Mouse (Mus musculus) spleen, adult 2 months (tissue): ENCODE measurements at regions not wholly inside any gene's neighbourhood (a gene's known extent, or its start where the extent isn't known, plus 50 kb on each side); places are given as distances from the start of the nearest gene placed in this dataset.

Experiments
- DNase-seq, 2 experiments: peaks; one replicate each; pipeline versions ENCODE4 v3.0.0 to v3.0.0-alpha.2; 2012 to 2021; ENCODE audit warnings: low spot score in 2 of 2, low read depth in 1 of 2
- H3K27ac ChIP-seq: fragments of 200-500 bp; 2 replicates; pipeline ENCODE4 v1.5.1; 2012; ENCODE audit warnings: low read length, inconsistent platforms; ENCODE audit not compliant: insufficient read depth
- H3K27me3 ChIP-seq: fragments of 200-500 bp; 2 replicates; pipeline ENCODE4 v1.6.1; 2012; ENCODE audit warnings: mild to moderate bottlenecking, moderate library complexity, low read length, inconsistent platforms; ENCODE audit not compliant: control insufficient read depth, insufficient read depth
- H3K36me3 ChIP-seq: fragments of 200-500 bp; 2 replicates; pipeline ENCODE4 v1.6.1; 2012; ENCODE audit warnings: mild to moderate bottlenecking, low read length, inconsistent platforms; ENCODE audit not compliant: control insufficient read depth, insufficient read depth
- H3K4me1 ChIP-seq: fragments of 200-500 bp; 2 replicates; pipeline ENCODE4 v1.6.1; 2011; ENCODE audit warnings: inconsistent platforms; ENCODE audit not compliant: control insufficient read depth, insufficient read depth, insufficient read length
- H3K4me3 ChIP-seq: fragments of 200-500 bp; 2 replicates; pipeline ENCODE4 v1.5.1; 2011; ENCODE audit warnings: mild to moderate bottlenecking, inconsistent platforms; ENCODE audit not compliant: insufficient read depth, insufficient read length; ENCODE audit errors: extremely low read depth
- CTCF ChIP-seq: fragments of 200-500 bp; IDR thresholded peaks from 2 replicates; pipeline ENCODE4 v1.5.1; 2011; ENCODE audit warnings: mild to moderate bottlenecking, inconsistent platforms; ENCODE audit not compliant: insufficient read depth, insufficient read length, insufficient replicate concordance; ENCODE audit errors: extremely low read depth
- POLR2A ChIP-seq: fragments of 200-500 bp; IDR thresholded peaks from 2 replicates; pipeline ENCODE4 v1.6.1; 2011; ENCODE audit warnings: low read depth, low read length, inconsistent platforms
- WGBS: fragments of 180-500 bp; shearing (Covaris S2); methylation state at CpG from one replicate; pipeline ENCODE4 v1.1.7; 2018; 5-methylcytosine and 5-hydroxymethylcytosine counted together

- Histone ChIP-seq H3K27me3 (no peaks in the 10 kb centered on the region), H3K4me1 (no peaks in the 10 kb centered on the region), H3K36me3 (no peaks in the 10 kb centered on the region), H3K27ac (no peak overlapping the region), H3K4me3 (no peak overlapping the region)
- no peak for DNase-seq
- WGBS, result 92% methylated on average over 15 of the region's 15 CpGs
- TF ChIP-seq POLR2A, result no peak
- no peak for TF ChIP-seq CTCF
Measured at GRCm38 (mm10) chr14:118388061-118388460, 121.3 kb downstream of the Gm9376 start.

DNA sequence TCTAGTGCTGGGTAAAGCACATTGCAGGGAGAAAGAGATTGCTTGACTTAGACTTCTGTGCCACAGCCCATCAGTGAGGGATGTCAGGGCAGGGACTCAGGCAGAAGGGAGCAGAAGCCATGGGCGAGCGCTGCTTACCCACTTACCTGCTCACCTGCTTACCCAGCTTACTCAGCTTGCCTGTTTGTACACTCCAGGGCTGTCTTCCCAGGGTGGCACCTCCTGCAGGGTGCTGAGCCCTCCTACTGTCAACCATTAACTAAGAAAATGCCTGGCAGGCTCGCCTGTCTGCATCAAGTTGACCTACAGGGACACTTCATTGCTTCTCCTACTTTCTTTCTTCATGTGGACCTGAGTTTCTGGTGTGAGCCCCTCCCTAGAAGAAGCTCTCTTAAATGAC is 124.0 kb downstream of the Gm9376 start:
- TF ChIP-seq CTCF (no peak), POLR2A (no peak)
- no peak for DNase-seq
- no peak overlapping the region for H3K27ac ChIP-seq
- no peaks in the 10 kb centered on the region for H3K27me3 ChIP-seq
- 85% methylated on average over 3 of the region's 3 CpGs for WGBS
- no peaks in the 10 kb centered on the region for H3K4me1 ChIP-seq
- no peaks in the 10 kb centered on the region for H3K36me3 ChIP-seq
- no peak overlapping the region for H3K4me3 ChIP-seq

- H3K4me1 ChIP-seq, result no peaks in the 10 kb centered on the region
- DNase-seq, result no peak
- WGBS, result 87% methylated on average over 5 of the region's 5 CpGs
- no peak overlapping the region for H3K27ac ChIP-seq
- H3K36me3 ChIP-seq, result no peaks in the 10 kb centered on the region
- no peak for TF ChIP-seq CTCF
- no peak for TF ChIP-seq POLR2A
- H3K4me3 ChIP-seq, result no peak overlapping the region
- H3K27me3 ChIP-seq, result no peaks in the 10 kb centered on the region
Measured at GRCm38 (mm10) chr14:118391561-118391960, 124.8 kb downstream of the Gm9376 start.

GRCm38 (mm10) chr14:118393676-118394075 is 126.9 kb downstream of the Gm9376 start:
- H3K27ac ChIP-seq, result no peak overlapping the region
- no peak overlapping the region for H3K4me3 ChIP-seq
- H3K36me3 ChIP-seq, result no peaks in the 10 kb centered on the region
- TF ChIP-seq POLR2A (no peak), CTCF (no peak)
- no peaks in the 10 kb centered on the region for H3K4me1 ChIP-seq
- WGBS, result 81% methylated on average over 6 of the region's 6 CpGs
- DNase-seq, result no peak
- H3K27me3 ChIP-seq, result no peaks in the 10 kb centered on the region

GRCm38 (mm10) chr14:118414275-118414674 is 147.5 kb downstream of the Gm9376 start:
- TF ChIP-seq POLR2A (no peak), CTCF (no peak)
- no peak overlapping the region for H3K4me3 ChIP-seq
- no peak for DNase-seq
- 88% methylated on average over 4 of the region's 4 CpGs for WGBS
- no peaks in the 10 kb centered on the region for H3K27me3 ChIP-seq
- no peaks in the 10 kb centered on the region for H3K4me1 ChIP-seq
- no peak overlapping the region for H3K27ac ChIP-seq
- no peaks in the 10 kb centered on the region for H3K36me3 ChIP-seq

DNA sequence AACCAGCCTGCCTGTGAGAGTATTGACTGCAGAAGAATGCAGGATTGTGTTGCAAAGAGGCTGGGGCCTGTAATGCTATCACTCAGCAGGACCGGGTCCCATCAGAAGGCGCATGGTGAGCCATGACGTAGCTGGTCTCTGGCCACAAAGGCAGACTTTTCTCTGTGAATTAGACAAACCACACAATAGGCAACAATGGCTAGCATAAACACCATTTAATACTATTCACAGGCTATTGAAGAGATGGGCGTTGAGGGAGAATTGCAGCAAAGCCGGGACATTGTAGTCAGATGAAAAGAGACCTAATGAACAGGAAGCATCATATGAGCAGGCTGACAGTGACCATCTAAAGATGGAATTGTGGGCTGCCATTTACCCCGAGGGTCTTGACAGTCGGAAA is 149.4 kb downstream of the Gm9376 start:
- H3K4me3 ChIP-seq, result no peak overlapping the region
- TF ChIP-seq CTCF (no peak), POLR2A (no peak)
- 82% methylated on average over 7 of the region's 7 CpGs for WGBS
- H3K36me3 ChIP-seq, result no peaks in the 10 kb centered on the region
- no peaks in the 10 kb centered on the region for H3K27me3 ChIP-seq
- DNase-seq, result no peak
- H3K27ac ChIP-seq, result no peak overlapping the region
- no peaks in the 10 kb centered on the region for H3K4me1 ChIP-seq

DNA sequence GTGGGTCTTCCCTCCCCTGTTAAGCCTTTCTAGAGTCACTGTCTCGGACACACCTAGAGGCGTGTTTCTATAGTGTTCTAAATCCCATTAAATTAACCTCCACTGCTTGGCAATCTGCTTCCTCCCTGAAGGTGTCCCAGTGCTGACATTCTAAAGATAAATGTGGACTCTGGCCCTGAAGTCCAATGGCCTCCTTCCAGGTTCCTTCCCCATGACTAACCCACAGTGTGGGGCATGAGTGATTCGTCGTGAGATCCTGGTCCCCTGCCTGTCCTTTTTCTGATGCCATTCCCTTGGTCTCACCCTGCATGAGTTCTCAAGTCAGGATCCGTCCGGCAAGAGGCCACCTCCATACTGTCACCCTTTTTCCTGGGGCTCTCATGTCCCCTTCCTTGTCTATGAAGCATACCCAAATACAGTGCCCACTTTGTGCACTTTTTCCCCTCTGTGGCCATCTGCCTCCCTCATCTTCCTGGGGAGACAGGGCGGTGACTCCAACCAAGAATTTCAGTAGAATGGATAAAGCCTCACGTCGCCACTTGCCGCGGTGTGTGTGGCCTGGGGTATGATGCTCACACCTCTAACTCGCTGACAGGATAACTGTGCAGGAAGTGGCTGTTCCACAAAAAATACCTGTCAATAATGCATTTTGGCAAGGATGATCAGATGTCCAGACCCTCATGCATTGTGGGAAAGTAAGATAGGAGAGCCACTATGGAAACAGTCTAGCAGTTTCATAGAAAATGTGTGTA is 152.9 kb downstream of the Gm9376 start:
- Histone ChIP-seq H3K36me3 (no peaks in the 10 kb centered on the region), H3K27me3 (0 out of 2 replicates have a peak, but pooled peaks cover 2% of the 10 kb centered on the region), H3K27ac (no peak overlapping the region), H3K4me3 (no peak overlapping the region), H3K4me1 (peaks cover 4% of the 10 kb centered on the region; the same call in 1 of the 2 replicates)
- no peak for DNase-seq
- 90% methylated on average over 12 of the region's 12 CpGs for WGBS
- TF ChIP-seq CTCF (no peak), POLR2A (no peak)
